Mouse (Mus musculus) CH12.LX (cell line): ENCODE results near the gene Hspa12a. TPM values are rescaled to one million over a fixed set of nuclear protein-coding genes. Genes with fewer than 3 reads are reported as not detected.

Source experiments
- DNase-seq: peaks from one replicate; pipeline ENCODE4 v3.0.0-alpha.2; 2013; ENCODE audit errors: extremely low read depth
- H3K27ac ChIP-seq: 2 replicates; pipeline ENCODE4 v1.5.1; 2012; ENCODE audit warnings: low read depth, mild to moderate bottlenecking, control low read depth, moderate library complexity; ENCODE audit not compliant: insufficient read depth
- H3K27me3 ChIP-seq: replicated peaks from 2 replicates; pipeline ENCODE3; 2012; ENCODE audit warnings: inconsistent platforms
- H3K36me3 ChIP-seq, 2 experiments: replicated peaks in 1 of 2; 2 replicates each; pipeline versions ENCODE3 to v1.6.1; 2012; ENCODE audit warnings: inconsistent platforms in 1 of 2, low read length in 1 of 2, mild to moderate bottlenecking in 1 of 2, mixed read lengths in 1 of 2, moderate library complexity in 1 of 2; ENCODE audit not compliant: control insufficient read depth in 1 of 2, insufficient read depth in 1 of 2
- H3K4me1 ChIP-seq, 2 experiments: 2 replicates each; pipeline ENCODE4 v1.6.1; 2012; ENCODE audit warnings: inconsistent platforms in 1 of 2, moderate library complexity in 1 of 2; ENCODE audit not compliant: insufficient read depth in 2 of 2, control insufficient read depth in 1 of 2
- H3K4me2 ChIP-seq: 2 replicates; pipeline ENCODE4 v1.6.1; 2012; ENCODE audit warnings: low read depth, mild to moderate bottlenecking, control low read depth; ENCODE audit not compliant: poor library complexity, insufficient read depth, severe bottlenecking
- H3K4me3 ChIP-seq, 3 experiments: fragments of 150-350 bp in 1 of 3; sonication (generic) in 1 of 3; replicated peaks in 1 of 3; 2 replicates each; pipeline versions ENCODE3 to v1.5.1; 2011 to 2012; ENCODE audit warnings: low read depth in 2 of 3, low read length in 2 of 3, mild to moderate bottlenecking in 2 of 3, moderate library complexity in 2 of 3, control low read depth in 1 of 3, improper control_type of control experiment in 1 of 3, inconsistent platforms in 1 of 3, mixed read lengths in 1 of 3; ENCODE audit not compliant: poor library complexity in 1 of 3
- H3K79me2 ChIP-seq: replicated peaks from 2 replicates; pipeline ENCODE4 v1.6.1; 2012; ENCODE audit warnings: mild to moderate bottlenecking, moderate library complexity; ENCODE audit not compliant: control insufficient read depth, poor library complexity, insufficient read depth, severe bottlenecking; ENCODE audit errors: extremely low read depth
- H3K9ac ChIP-seq: 2 replicates; pipeline ENCODE4 v1.6.1; 2012; ENCODE audit warnings: low read depth, mild to moderate bottlenecking, control low read depth, moderate library complexity; ENCODE audit not compliant: insufficient read depth
- H3K9me3 ChIP-seq: replicated peaks from 2 replicates; pipeline ENCODE3; 2012; ENCODE audit warnings: low read length, inconsistent platforms, mixed read lengths
- CHD2 ChIP-seq: IDR thresholded peaks from 2 replicates; pipeline ENCODE4 v1.6.1; 2011; ENCODE audit warnings: low read length, improper control_type of control experiment
- CTCF ChIP-seq, 2 experiments: IDR thresholded peaks in 1 of 2; conservative IDR thresholded peaks in 1 of 2; 2 replicates each; pipeline ENCODE4 v1.5.1; 2011 to 2012; ENCODE audit warnings: low read depth in 2 of 2, low read length in 2 of 2, improper control_type of control experiment in 1 of 2, inconsistent platforms in 1 of 2, mild to moderate bottlenecking in 1 of 2, moderate library complexity in 1 of 2
- E2F4 ChIP-seq: IDR thresholded peaks from 2 replicates; pipeline ENCODE4 v1.6.1; 2011; ENCODE audit warnings: low read depth, low read length, improper control_type of control experiment; ENCODE audit not compliant: insufficient replicate concordance
- IRF4 ChIP-seq: IDR thresholded peaks from 2 replicates; pipeline ENCODE4 v1.6.1; 2014; ENCODE audit warnings: low read depth, mild to moderate bottlenecking, inconsistent platforms, low read length, improper control_type of control experiment
- KAT2A ChIP-seq: IDR thresholded peaks from 2 replicates; pipeline ENCODE4 v1.6.1; 2012; ENCODE audit warnings: low read length, improper control_type of control experiment, inconsistent platforms; ENCODE audit not compliant: insufficient replicate concordance
- NRF1 ChIP-seq: IDR thresholded peaks from 2 replicates; pipeline ENCODE4 v1.6.1; 2014; ENCODE audit warnings: low read depth, mild to moderate bottlenecking, inconsistent platforms, low read length, improper control_type of control experiment, moderate library complexity
- PAX5 ChIP-seq: IDR thresholded peaks from 2 replicates; pipeline ENCODE4 v1.6.1; 2012; ENCODE audit warnings: low read length, inconsistent platforms, mixed read lengths
- POLR2A ChIP-seq: IDR thresholded peaks from 2 replicates; pipeline ENCODE4 v1.6.1; 2011; ENCODE audit warnings: low read depth, mild to moderate bottlenecking, improper control_type of control experiment, low read length
- RAD21 ChIP-seq: IDR thresholded peaks from 2 replicates; pipeline ENCODE4 v1.6.1; 2011; ENCODE audit warnings: low read depth, mild to moderate bottlenecking, low read length, improper control_type of control experiment, moderate library complexity
- RCOR1 ChIP-seq: conservative IDR thresholded peaks from 2 replicates; pipeline ENCODE4 v1.6.1; 2012; ENCODE audit warnings: low read depth, mild to moderate bottlenecking, inconsistent platforms, low read length, improper control_type of control experiment
- USF1 ChIP-seq: IDR thresholded peaks from 2 replicates; pipeline ENCODE4 v1.6.1; 2014; ENCODE audit warnings: low read depth, mild to moderate bottlenecking, inconsistent platforms, low read length, improper control_type of control experiment
- ZKSCAN1 ChIP-seq: IDR thresholded peaks from 2 replicates; pipeline ENCODE4 v1.6.1; 2012; ENCODE audit warnings: low read depth, inconsistent platforms, low read length, improper control_type of control experiment, borderline replicate concordance
- dilution Hi-C: fragments of 300-500 bp; cut with MboI; formaldehyde crosslinking; loops from 2 replicates; pipeline ENCODE4 v1.14.3; 2020; ENCODE audit warnings: low sequenced_read_pairs; ENCODE audit not compliant: extremely low pct_unique_long_range_greater_than_20kb, extremely low pct_ligation_motif_present
- in situ Hi-C: fragments of 300-500 bp; cut with MboI; formaldehyde crosslinking; loops from 3 replicates; pipeline ENCODE4 v1.14.3; 2019; ENCODE audit warnings: low sequenced_read_pairs, low pct_ligation_motif_present, low pct_unique_long_range_greater_than_20kb, mixed read lengths
- polyA plus RNA-seq: library from polyadenylated mRNA; unstranded; fragments of >175 nt; gene quantifications from 2 replicates; pipeline ENCODE4 v1.2.1, GENCODE M21; 2012; ENCODE audit warnings: low read depth; ENCODE audit not compliant: insufficient read length
- total RNA-seq, 2 experiments: library from RNA; depleted of rRNA; stranded (reverse); fragments of 300-350 nt in 1 of 2; fragments of >200 nt in 1 of 2; gene quantifications; 2 replicates each; pipeline ENCODE4 v1.2.3; 2012 to 2014

Gene Hspa12a
- total and polyA plus RNA-seq, 3 experiments: 1.4 to 1.9 (median 1.4) TPM

DNA sequence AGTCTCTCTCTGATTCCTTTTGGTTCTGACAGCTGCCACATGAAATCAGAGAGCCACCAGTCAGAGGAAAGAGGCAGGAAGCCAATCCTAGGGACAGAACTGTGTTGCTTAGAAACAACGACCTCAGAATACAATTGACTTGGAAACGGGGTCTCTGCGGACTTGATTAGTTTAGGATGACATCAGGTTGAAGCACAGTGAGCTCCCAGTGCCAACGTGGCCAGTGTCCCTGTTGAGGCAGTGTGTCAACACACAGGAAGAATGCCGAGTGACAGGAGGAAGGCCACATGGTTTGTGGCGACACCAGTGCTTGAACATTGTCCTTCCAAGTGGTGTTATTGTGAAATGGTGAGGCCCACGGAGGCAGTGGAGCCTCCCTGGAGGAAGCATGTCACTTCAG, 159.5 kb downstream of the Hspa12a start:
- Histone ChIP-seq H3K4me1 (no peaks in the 10 kb centered on the region), H3K4me3 (no peak overlapping the region), H3K4me2 (no peak overlapping the region), H3K27me3 (no peaks in the 10 kb centered on the region), H3K36me3 (no peaks in the 10 kb centered on the region), H3K79me2 (no peaks in the 10 kb centered on the region), H3K27ac (no peak overlapping the region), H3K9me3 (no peaks in the 10 kb centered on the region), H3K9ac (no peak overlapping the region)
- TF ChIP-seq PAX5: no peak
- no peak for TF ChIP-seq ZKSCAN1
- no peak for TF ChIP-seq CHD2
- no peak for TF ChIP-seq RCOR1
- no peak for TF ChIP-seq IRF4
- no peak for TF ChIP-seq RAD21
- TF ChIP-seq NRF1: no peak
- no peak for TF ChIP-seq CTCF (conservative IDR thresholded peaks at IDR 0.05 in 1 of 2, IDR thresholded peaks at IDR 0.05 in 1 of 2; ENCODE audit: low read depth in 2 of 2, low read length in 2 of 2)
- dilution Hi-C loops (no loop called here), in situ Hi-C loops (no loop called here)
- no peak for DNase-seq

DNA sequence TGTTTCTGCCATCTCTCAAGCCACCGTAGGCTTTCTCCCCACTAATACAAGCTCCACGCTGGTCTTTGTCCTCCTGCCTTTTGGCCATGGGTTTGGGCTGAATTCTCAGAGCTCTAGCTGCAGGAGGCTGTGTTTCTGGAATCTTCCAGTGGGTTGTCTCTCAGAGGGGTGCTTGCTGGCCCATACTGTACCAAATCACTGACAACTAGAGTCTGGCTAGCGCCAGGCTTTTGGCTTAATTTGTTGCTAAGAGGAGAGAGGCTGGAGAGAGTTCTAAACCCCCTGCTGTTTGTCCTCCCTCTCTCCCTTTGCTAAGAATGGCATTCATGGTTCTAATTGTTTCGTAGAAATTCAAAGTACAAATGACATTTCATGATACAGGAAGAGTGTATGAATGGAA, 161.9 kb downstream of the Hspa12a start:
- no peak for DNase-seq
- no peak overlapping the region for H3K9ac ChIP-seq
- dilution Hi-C loops: no loop called here
- no peaks in the 10 kb centered on the region for H3K4me1 ChIP-seq
- no peaks in the 10 kb centered on the region for H3K27me3 ChIP-seq
- H3K27ac ChIP-seq: no peak overlapping the region
- H3K36me3 ChIP-seq: no peaks in the 10 kb centered on the region
- H3K79me2 ChIP-seq: no peaks in the 10 kb centered on the region
- TF ChIP-seq USF1 (no peak), POLR2A (no peak), E2F4 (no peak)
- H3K4me2 ChIP-seq: no peak overlapping the region
- no peaks in the 10 kb centered on the region for H3K9me3 ChIP-seq
- in situ Hi-C loops: no loop called here
- no peak overlapping the region for H3K4me3 ChIP-seq

DNA sequence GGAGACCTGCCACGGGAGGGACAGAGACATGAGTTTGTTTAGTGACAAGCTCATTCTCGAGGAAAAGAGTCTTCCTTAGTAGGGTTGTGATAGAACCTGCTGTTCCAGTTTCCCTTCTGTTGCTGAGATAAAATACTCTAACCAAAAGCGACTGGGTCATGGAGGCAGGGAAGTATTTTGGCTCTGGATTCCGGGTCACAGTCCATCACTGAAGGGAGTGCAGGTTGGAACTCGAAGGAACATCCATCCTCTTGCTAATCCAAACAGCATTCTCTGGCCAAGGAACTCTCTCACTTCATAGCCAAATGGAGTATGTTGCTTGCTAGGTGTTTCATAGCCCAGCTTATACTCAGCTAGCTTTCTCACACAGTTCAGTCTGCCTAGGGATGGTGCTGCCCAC, 167.0 kb downstream of the Hspa12a start:
- no peak for DNase-seq
- Histone ChIP-seq H3K36me3 (no peaks in the 10 kb centered on the region), H3K4me2 (no peak overlapping the region), H3K27ac (no peak overlapping the region), H3K27me3 (no peaks in the 10 kb centered on the region), H3K9me3 (no peaks in the 10 kb centered on the region), H3K79me2 (no peaks in the 10 kb centered on the region), H3K4me1 (peaks cover 2 to 5% of the 10 kb centered on the region in 2 experiments), H3K4me3 (no peak overlapping the region), H3K9ac (no peak overlapping the region)
- dilution Hi-C loops: no loop called here
- TF ChIP-seq KAT2A: no peak
- TF ChIP-seq CHD2: no peak
- in situ Hi-C loops: no loop called here
